Mouse (Mus musculus) liver, embryonic 14.5 days (tissue): ENCODE data around the gene Mob1b.

Experiments
- CTCF ChIP-seq: IDR thresholded peaks from 2 replicates; pipeline ENCODE4 v1.5.1; 2016; ENCODE audit warnings: antibody characterized with exemption, low read depth, control low read depth
- EP300 ChIP-seq: IDR thresholded peaks from 2 replicates; pipeline ENCODE4 v1.6.1; 2016; ENCODE audit warnings: antibody characterized with exemption, low read depth

DNA sequence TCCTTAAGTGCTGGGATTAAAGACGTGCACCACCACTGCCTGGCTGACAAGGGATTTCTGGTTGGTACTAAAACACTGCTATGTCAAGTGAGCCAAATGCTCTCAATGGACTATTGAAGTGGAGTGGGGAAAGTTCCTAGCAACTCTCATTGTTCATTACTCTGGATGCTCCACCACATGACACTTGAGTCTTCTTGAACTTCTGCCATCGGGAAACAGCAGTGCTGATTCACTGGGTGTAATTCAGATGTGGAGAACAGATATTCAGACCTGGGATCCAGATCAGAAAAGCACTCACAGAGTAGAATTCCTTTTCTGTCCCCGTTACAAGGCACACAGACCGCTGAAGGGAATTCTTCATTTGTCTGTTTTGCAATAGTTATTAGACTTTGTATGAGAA, 17.1 kb upstream of the Mob1b start:
- no peak for TF ChIP-seq EP300
- TF ChIP-seq CTCF, result no peak
